Mouse (Mus musculus) lung, embryonic 16.5 days (tissue): ENCODE results near the gene Rap2a. TPM values are rescaled to one million over a fixed set of nuclear protein-coding genes. Genes with fewer than 3 reads are reported as not detected.
A peak's percentile ranks its signal among the peaks of the same experiment; 100 is the strongest.

Source experiments
- ATAC-seq: fragments of 200-750 bp; cut with Nextera tagmentation; 2 replicates; pipeline ENCODE4 v1.8.0; 2017; ENCODE audit warnings: low read depth, mild to moderate bottlenecking, moderate library complexity
- H3K27ac ChIP-seq: fragments of 300-500 bp; sonication (generic); 2 replicates; pipeline ENCODE4 v1.5.1; 2014; ENCODE audit warnings: mild to moderate bottlenecking, control low read depth, low read length
- H3K27me3 ChIP-seq: fragments of 300-500 bp; sonication (generic); 2 replicates; pipeline ENCODE4 v1.6.1; 2014; ENCODE audit warnings: low read depth, low read length, mixed read lengths; ENCODE audit not compliant: control insufficient read depth, insufficient read depth
- H3K36me3 ChIP-seq: fragments of 300-500 bp; sonication (generic); 2 replicates; pipeline ENCODE4 v1.6.1; 2014; ENCODE audit warnings: low read length; ENCODE audit not compliant: control insufficient read depth, insufficient read depth
- H3K4me1 ChIP-seq: fragments of 300-500 bp; sonication (generic); replicated peaks from 2 replicates; pipeline ENCODE4 v1.6.1; 2014; ENCODE audit warnings: low read length, mixed read lengths; ENCODE audit not compliant: control insufficient read depth, insufficient read depth
- H3K4me2 ChIP-seq: fragments of 300-500 bp; sonication (generic); 2 replicates; pipeline ENCODE4 v1.6.1; 2014; ENCODE audit warnings: low read depth, low read length, control low read depth
- H3K4me3 ChIP-seq: fragments of 300-500 bp; sonication (generic); 2 replicates; pipeline ENCODE4 v1.5.1; 2014; ENCODE audit warnings: mild to moderate bottlenecking, low read length, control low read depth
- H3K9ac ChIP-seq: fragments of 300-500 bp; sonication (generic); 2 replicates; pipeline ENCODE4 v1.6.1; 2014; ENCODE audit warnings: low read length, control low read depth
- H3K9me3 ChIP-seq: fragments of 300-500 bp; sonication (generic); 2 replicates; pipeline ENCODE4 v1.6.1; 2016; ENCODE audit warnings: low read length; ENCODE audit not compliant: control insufficient read depth
- WGBS: fragments of 180-500 bp; shearing (Covaris S2); extraction: QIAGEN DNeasy Blood & Tissue Kit; methylation state at CpG from one replicate; pipeline ENCODE4 v1.1.7; 2014; 5-methylcytosine and 5-hydroxymethylcytosine counted together
- polyA plus RNA-seq: library from polyadenylated mRNA; unstranded; fragments of >200 nt; fragmentation: Nextera tagmentation; extraction: Ambion mirVana; gene quantifications from 2 replicates; pipeline ENCODE4 v1.2.1, GENCODE M21; 2015

Rap2a gene
- polyA plus RNA-seq, 1 experiment from 2014 or later, result 15.7 TPM

DNA sequence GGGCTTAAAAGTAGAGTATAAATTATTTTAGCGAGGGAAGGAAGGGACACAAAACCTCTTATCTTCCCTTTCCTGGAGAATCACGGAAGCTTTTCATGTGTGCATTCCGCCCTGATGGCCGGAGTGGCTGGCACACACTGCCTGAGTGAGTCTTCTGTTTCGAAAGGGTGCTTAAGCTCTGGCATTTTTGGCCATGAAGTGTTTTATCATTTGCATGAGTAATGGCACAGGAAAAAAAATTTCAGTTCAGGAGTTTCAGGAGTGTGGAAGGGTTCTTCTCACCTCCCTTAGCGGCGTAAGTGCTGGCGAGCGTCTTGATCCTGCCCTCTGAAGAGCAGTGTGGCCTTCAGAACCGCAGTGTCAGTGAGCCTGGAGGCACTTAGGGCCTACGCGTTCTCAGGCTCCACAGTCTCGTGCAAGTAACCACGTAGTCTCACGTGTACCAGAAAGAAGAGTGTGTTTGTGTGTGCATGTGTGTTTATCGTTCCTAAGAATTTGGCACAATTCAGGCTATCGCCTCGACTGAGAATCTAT, 26.8 kb downstream of the Rap2a start:
- Histone ChIP-seq H3K27ac (peak overlapping the region; percentile 77), H3K27me3 (no peaks in the 10 kb centered on the region), H3K9me3 (no peaks in the 10 kb centered on the region), H3K36me3 (peaks cover 15% of the 10 kb centered on the region; the same call in 1 of the 2 replicates), H3K9ac (no peak overlapping the region), H3K4me1 (peaks cover 10% of the 10 kb centered on the region), H3K4me3 (no peak overlapping the region), H3K4me2 (no peak overlapping the region)
- peak; percentile 75 for ATAC-seq
- 59% methylated on average over 18 of the region's 18 CpGs for WGBS

DNA sequence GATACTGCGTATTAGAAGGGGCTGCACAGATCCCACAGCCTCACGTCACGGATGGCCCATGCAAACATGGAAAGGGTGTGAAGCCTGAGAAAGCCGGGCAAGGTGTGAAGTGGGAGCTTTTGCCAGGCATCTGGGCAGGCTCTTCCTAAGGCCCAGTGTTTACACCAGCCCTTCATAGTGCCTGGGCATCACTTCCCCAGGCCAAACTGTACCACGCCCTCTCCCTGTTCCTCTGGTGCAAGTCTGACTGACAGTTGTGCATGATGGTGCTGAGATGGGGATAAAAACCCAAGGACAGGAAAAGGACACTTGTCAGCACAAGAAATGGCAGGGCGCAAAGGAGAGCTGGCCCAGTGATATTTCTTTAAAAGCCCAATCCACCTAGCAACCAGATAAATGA, 27.7 kb downstream of the Rap2a start:
- Histone ChIP-seq H3K36me3 (peaks cover 15% of the 10 kb centered on the region; the same call in 1 of the 2 replicates), H3K4me3 (no peak overlapping the region), H3K9me3 (no peaks in the 10 kb centered on the region), H3K4me1 (peaks cover 8% of the 10 kb centered on the region), H3K27ac (no peak overlapping the region), H3K4me2 (no peak overlapping the region), H3K9ac (no peak overlapping the region), H3K27me3 (no peaks in the 10 kb centered on the region)
- no peak for ATAC-seq
- WGBS, result 88% methylated on average over 6 of the region's 6 CpGs

DNA sequence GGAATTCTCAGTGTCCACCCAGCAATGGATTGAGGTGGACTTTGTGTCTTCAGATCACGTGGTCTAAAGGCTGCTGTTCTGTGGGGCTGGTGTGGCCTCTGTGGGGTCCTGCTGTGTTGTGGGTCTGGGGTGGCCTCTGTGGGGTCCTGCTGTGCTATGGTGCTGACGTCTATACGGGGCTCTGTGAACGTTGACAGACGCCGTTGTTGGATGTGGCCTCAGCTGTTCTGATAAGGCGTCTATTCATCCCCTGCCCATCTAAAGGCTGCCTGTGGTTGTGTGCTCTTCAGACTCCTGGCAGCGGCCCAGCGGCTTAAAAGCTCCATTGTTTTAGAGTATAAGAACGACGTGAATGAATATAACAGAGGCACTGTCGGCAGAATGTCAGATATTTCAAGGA, 29.3 kb downstream of the Rap2a start:
- Histone ChIP-seq H3K27me3 (no peaks in the 10 kb centered on the region), H3K9ac (no peak overlapping the region), H3K4me2 (no peak overlapping the region), H3K36me3 (peaks cover 15% of the 10 kb centered on the region; the same call in 1 of the 2 replicates), H3K4me3 (no peak overlapping the region), H3K27ac (peak overlapping the region; percentile 45), H3K4me1 (peaks cover 8% of the 10 kb centered on the region), H3K9me3 (no peaks in the 10 kb centered on the region)
- ATAC-seq, result peak; percentile 63; the same call in 1 of the 2 replicates
- WGBS, result 28% methylated on average over 12 of the region's 12 CpGs

DNA sequence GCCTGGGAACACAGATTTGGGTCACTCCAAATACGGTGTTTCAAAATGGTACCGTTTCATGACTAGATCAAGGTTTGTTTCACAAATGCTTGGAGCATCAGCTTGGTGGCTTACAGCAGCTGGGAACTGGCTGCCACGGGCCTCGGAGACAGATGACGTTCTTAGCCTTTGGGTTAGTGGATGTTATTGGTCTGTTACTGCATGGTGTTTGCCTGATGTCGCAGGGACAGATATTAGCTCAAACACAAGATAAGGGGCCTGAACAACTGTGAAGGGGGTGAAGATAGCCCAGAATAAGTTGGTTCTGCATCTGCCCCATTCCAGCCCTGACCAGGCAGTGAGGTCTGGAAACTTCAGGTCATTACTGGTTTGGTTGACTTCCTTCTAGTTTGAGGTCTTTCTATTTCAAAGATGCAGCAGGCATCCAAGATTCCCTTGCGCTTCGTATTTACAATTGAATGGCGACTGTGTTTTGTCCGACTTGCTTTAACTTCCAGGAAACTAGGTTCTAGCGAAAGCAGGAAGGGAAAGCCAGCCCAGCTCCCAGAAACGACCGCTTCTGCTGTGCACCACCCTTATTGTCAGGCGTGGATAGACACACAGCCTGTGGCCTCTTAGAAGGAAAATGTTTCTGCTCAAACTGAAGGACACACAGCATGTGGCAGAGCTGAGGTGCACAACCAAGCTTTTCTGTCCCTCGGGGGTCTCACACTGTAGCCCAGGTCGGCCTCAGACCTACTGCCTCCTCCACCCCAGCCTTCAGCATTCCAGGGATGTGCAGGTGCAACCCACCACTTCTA, 30.5 kb downstream of the Rap2a start:
- peaks cover 13% of the 10 kb centered on the region; the same call in 1 of the 2 replicates for H3K36me3 ChIP-seq
- H3K9me3 ChIP-seq, result no peaks in the 10 kb centered on the region
- no peak overlapping the region for H3K27ac ChIP-seq
- H3K4me1 ChIP-seq, result peaks cover 11% of the 10 kb centered on the region
- 67% methylated on average over 16 of the region's 16 CpGs for WGBS
- H3K4me3 ChIP-seq, result no peak overlapping the region
- H3K4me2 ChIP-seq, result no peak overlapping the region
- H3K9ac ChIP-seq, result no peak overlapping the region
- no peak for ATAC-seq
- no peaks in the 10 kb centered on the region for H3K27me3 ChIP-seq

DNA sequence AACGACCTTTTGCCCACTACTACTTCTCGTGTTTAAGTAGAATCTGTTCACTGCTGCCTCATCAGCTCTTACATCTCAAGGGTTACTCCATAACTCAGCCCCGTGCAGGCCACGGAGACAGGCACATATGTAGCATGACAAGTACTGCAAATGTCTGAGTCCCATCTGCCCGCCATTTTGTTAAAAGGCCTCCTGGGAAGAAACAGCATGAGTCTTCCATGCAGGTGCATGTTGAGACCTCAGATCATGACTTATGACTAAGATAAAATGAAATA, 31.1 kb downstream of the Rap2a start:
- H3K9me3 ChIP-seq, result no peaks in the 10 kb centered on the region
- peaks cover 7% of the 10 kb centered on the region; the same call in 1 of the 2 replicates for H3K36me3 ChIP-seq
- H3K27ac ChIP-seq, result no peak overlapping the region
- no peak overlapping the region for H3K4me2 ChIP-seq
- ATAC-seq, result no peak
- 56% methylated on average over 5 of the region's 5 CpGs for WGBS
- H3K9ac ChIP-seq, result no peak overlapping the region
- no peaks in the 10 kb centered on the region for H3K27me3 ChIP-seq
- no peak overlapping the region for H3K4me3 ChIP-seq
- peaks cover 15% of the 10 kb centered on the region for H3K4me1 ChIP-seq

DNA sequence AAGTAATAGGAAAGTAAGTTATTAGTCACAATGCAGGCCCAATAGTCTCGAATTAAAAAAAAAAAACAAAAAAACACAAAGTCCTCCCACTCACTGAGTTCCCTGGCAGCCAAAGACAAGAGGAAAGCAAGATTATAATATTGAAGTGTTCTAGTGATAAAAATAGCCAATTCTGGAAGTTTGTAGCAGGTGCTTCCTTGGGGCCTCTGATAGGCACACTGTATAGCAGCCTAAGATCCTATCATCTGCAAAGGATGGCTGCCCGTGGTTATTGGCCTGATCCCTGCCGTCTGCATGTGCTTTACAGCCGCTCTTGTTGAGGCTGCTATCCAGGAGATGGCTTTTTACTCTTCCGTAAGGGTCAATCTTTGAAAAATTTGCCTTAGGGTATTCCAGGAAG, 33.6 kb downstream of the Rap2a start:
- H3K27ac ChIP-seq, result no peak overlapping the region
- H3K9ac ChIP-seq, result no peak overlapping the region
- no peaks in the 10 kb centered on the region for H3K36me3 ChIP-seq
- no peaks in the 10 kb centered on the region for H3K9me3 ChIP-seq
- no peaks in the 10 kb centered on the region for H3K27me3 ChIP-seq
- no peak overlapping the region for H3K4me2 ChIP-seq
- no peak for ATAC-seq
- H3K4me3 ChIP-seq, result no peak overlapping the region
- peaks cover 27% of the 10 kb centered on the region for H3K4me1 ChIP-seq
- WGBS, result 78% methylated on average over 5 of the region's 5 CpGs

DNA sequence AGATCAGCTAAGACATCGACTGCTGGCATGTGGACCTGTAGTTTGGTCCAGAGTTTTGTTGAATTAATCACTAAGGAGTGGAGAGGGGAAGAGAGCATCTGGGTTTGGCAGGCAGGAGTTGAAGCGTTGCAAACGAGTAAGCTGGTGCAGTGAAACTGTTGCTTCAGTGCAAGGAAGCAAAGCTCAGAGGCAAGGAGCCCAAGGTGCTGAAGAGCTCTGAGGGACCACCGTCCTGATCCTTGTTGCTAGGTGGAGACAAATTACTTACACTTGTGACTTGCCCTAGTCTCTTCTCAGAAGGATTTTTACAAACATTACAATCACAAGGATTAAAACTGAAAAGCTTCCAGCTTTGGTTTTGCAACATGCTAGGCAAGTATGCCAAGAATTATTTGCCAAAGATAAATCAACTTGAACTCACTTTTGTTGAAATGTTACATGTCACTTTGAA, 36.6 kb downstream of the Rap2a start:
- ATAC-seq, result peak; percentile 77
- Histone ChIP-seq H3K36me3 (no peaks in the 10 kb centered on the region), H3K4me2 (peak overlapping the region; percentile 10; the same call in 1 of the 2 replicates), H3K9ac (no peak overlapping the region), H3K9me3 (no peaks in the 10 kb centered on the region), H3K4me1 (peaks cover 18% of the 10 kb centered on the region), H3K27ac (peak overlapping the region; percentile 74), H3K4me3 (no peak overlapping the region), H3K27me3 (no peaks in the 10 kb centered on the region)
- 16% methylated on average over 4 of the region's 4 CpGs for WGBS

DNA sequence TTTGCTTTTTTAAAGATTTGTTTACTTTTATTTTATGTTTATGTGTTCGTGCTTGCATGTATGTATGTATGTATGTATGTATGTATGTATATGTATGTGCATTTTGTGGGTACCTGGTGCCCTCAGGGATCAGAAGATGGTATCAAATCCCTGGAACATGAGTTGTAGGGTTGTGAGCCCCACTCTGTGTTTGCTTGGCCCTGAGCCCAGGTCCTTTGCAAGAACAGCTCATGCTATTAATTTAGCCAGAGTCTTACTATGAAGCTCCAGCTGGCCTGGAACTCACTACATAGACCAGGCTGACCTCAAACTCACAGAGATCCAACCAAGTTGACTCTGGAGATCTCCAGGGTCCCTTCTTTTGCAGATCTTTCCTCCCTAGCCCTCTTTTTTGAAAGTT, 37.1 kb downstream of the Rap2a start:
- 50% methylated on average over 1 of the region's 1 CpGs for WGBS
- H3K36me3 ChIP-seq, result no peaks in the 10 kb centered on the region
- H3K4me1 ChIP-seq, result peaks cover 18% of the 10 kb centered on the region
- no peaks in the 10 kb centered on the region for H3K9me3 ChIP-seq
- no peaks in the 10 kb centered on the region for H3K27me3 ChIP-seq
- no peak overlapping the region for H3K4me2 ChIP-seq
- H3K9ac ChIP-seq, result no peak overlapping the region
- ATAC-seq, result peak; percentile 81
- no peak overlapping the region for H3K4me3 ChIP-seq
- peak overlapping the region; percentile 68 for H3K27ac ChIP-seq

DNA sequence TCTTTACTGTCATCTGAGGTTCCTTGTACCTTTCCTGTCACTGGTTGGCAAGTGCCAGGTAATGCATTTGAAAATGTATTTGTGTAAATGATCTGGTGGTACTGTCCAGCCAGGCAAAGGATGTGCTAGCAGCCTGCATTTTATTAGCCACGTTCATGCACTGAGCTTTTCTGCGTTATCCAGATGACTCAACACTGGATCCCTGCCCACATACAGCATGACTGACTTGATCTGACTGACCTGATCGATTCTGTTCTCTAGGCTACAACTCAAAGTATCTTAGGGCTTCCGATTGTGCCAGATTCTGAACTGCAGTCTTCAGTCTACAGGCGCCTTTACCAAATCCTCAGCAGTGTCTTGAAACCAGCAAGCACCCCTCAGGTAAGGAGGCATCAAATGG, 40.5 kb downstream of the Rap2a start:
- no peaks in the 10 kb centered on the region for H3K36me3 ChIP-seq
- H3K4me1 ChIP-seq, result peaks cover 19% of the 10 kb centered on the region
- no peak overlapping the region for H3K27ac ChIP-seq
- no peak overlapping the region for H3K4me3 ChIP-seq
- no peaks in the 10 kb centered on the region for H3K27me3 ChIP-seq
- H3K9me3 ChIP-seq, result no peaks in the 10 kb centered on the region
- 80% methylated on average over 5 of the region's 5 CpGs for WGBS
- no peak overlapping the region for H3K9ac ChIP-seq
- H3K4me2 ChIP-seq, result no peak overlapping the region
- no peak for ATAC-seq
